Mouse (Mus musculus): Measurements from ENCODE around the gene Myom3. TPM values are rescaled to one million over a fixed set of nuclear protein-coding genes. Genes with fewer than 3 reads are reported as not detected.

The Myom3 gene
- total RNA-seq, 2 experiments from 2014 or later: not detected

GRCm38 (mm10) chr4:135758331-135758730 is 1.2 kb upstream of the Myom3 start:
- no peak for ATAC-seq (replicated peaks; ENCODE audit: low FRiP score, low TSS enrichment, poor library complexity, severe bottlenecking)

- no peak for ATAC-seq (replicated peaks; ENCODE audit: low FRiP score, low TSS enrichment, poor library complexity, severe bottlenecking)
Observed at GRCm38 (mm10) chr4:135758825-135759224, 690 bp upstream of the Myom3 start.

GRCm38 (mm10) chr4:135761048-135761447 is 1.5 kb downstream of the Myom3 start:
- no peak for ATAC-seq (replicated peaks; ENCODE audit: low FRiP score, low TSS enrichment, poor library complexity, severe bottlenecking)

- ATAC-seq (replicated peaks; ENCODE audit: low FRiP score, low TSS enrichment, poor library complexity, severe bottlenecking): no peak
Observed at GRCm38 (mm10) chr4:135761569-135761968, 2.1 kb downstream of the Myom3 start.

GRCm38 (mm10) chr4:135762251-135762906 is 2.9 kb downstream of the Myom3 start:
- peak; percentile 87 for ATAC-seq (replicated peaks; ENCODE audit: low FRiP score, low TSS enrichment, poor library complexity, severe bottlenecking)

GRCm38 (mm10) chr4:135764700-135765099 is 5.2 kb downstream of the Myom3 start:
- no peak for ATAC-seq (replicated peaks; ENCODE audit: low FRiP score, low TSS enrichment, poor library complexity, severe bottlenecking)

- no peak for ATAC-seq (replicated peaks; ENCODE audit: low FRiP score, low TSS enrichment, poor library complexity, severe bottlenecking)
Observed at GRCm38 (mm10) chr4:135765707-135766106, 6.2 kb downstream of the Myom3 start.

GRCm38 (mm10) chr4:135766976-135767375 is 7.5 kb downstream of the Myom3 start:
- no peak for ATAC-seq (replicated peaks; ENCODE audit: low FRiP score, low TSS enrichment, poor library complexity, severe bottlenecking)

GRCm38 (mm10) chr4:135768572-135769526 is 9.3 kb downstream of the Myom3 start:
- peak; percentile 56; the same call in 1 of the 2 replicates for ATAC-seq (replicated peaks; ENCODE audit: low FRiP score, low TSS enrichment, poor library complexity, severe bottlenecking)

GRCm38 (mm10) chr4:135770611-135771305 is 11.2 kb downstream of the Myom3 start:
- no peak for ATAC-seq (replicated peaks; ENCODE audit: low FRiP score, low TSS enrichment, poor library complexity, severe bottlenecking)

GRCm38 (mm10) chr4:135771592-135771991 is 12.1 kb downstream of the Myom3 start:
- ATAC-seq (replicated peaks; ENCODE audit: low FRiP score, low TSS enrichment, poor library complexity, severe bottlenecking): no peak

- ATAC-seq (replicated peaks; ENCODE audit: low FRiP score, low TSS enrichment, poor library complexity, severe bottlenecking): no peak
Observed at GRCm38 (mm10) chr4:135772671-135773070, 13.2 kb downstream of the Myom3 start.

GRCm38 (mm10) chr4:135774496-135774895 is 15.0 kb downstream of the Myom3 start:
- no peak for ATAC-seq (replicated peaks; ENCODE audit: low FRiP score, low TSS enrichment, poor library complexity, severe bottlenecking)

- ATAC-seq (replicated peaks; ENCODE audit: low FRiP score, low TSS enrichment, poor library complexity, severe bottlenecking): no peak
Observed at GRCm38 (mm10) chr4:135776850-135777249, 17.3 kb downstream of the Myom3 start.

GRCm38 (mm10) chr4:135779661-135780060 is 20.1 kb downstream of the Myom3 start:
- no peak for ATAC-seq (replicated peaks; ENCODE audit: low FRiP score, low TSS enrichment, poor library complexity, severe bottlenecking)

- no peak for ATAC-seq (replicated peaks; ENCODE audit: low FRiP score, low TSS enrichment, poor library complexity, severe bottlenecking)
Observed at GRCm38 (mm10) chr4:135780255-135780654, 20.7 kb downstream of the Myom3 start.

GRCm38 (mm10) chr4:135781304-135781703 is 21.8 kb downstream of the Myom3 start:
- no peak for ATAC-seq (replicated peaks; ENCODE audit: low FRiP score, low TSS enrichment, poor library complexity, severe bottlenecking)

GRCm38 (mm10) chr4:135786581-135786980 is 27.1 kb downstream of the Myom3 start:
- no peak for ATAC-seq (replicated peaks; ENCODE audit: low FRiP score, low TSS enrichment, poor library complexity, severe bottlenecking)

- no peak for ATAC-seq (replicated peaks; ENCODE audit: low FRiP score, low TSS enrichment, poor library complexity, severe bottlenecking)
Observed at GRCm38 (mm10) chr4:135787271-135787670, 27.8 kb downstream of the Myom3 start.

- ATAC-seq (replicated peaks; ENCODE audit: low FRiP score, low TSS enrichment, poor library complexity, severe bottlenecking): no peak
Observed at GRCm38 (mm10) chr4:135789135-135789534, 29.6 kb downstream of the Myom3 start.

Measured in megakaryocyte-erythroid progenitor cell, adult 5-6 weeks (primary cell).